Mouse (Mus musculus): ENCODE measurements around the gene Rho. TPM values are rescaled to one million over a fixed set of nuclear protein-coding genes. Genes with fewer than 3 reads are reported as not detected.

Rho gene
- total RNA-seq (2023): not detected

GRCm38 (mm10) chr6:115931639-115932038, at the start of gene Rho:
Rho (plus strand) TSS chr6:115931748.

GRCm38 (mm10) chr6:115944638-115945037, 13.1 kb downstream of the Rho start, which contains the start of gene H1foo:
H1foo (plus strand) TSS chr6:115944938.

Other genes with a start within 250 kb of the Rho start
- 10 to 100 TPM; 47.4 to 54.0 TPM for gene Tmem40, start 169.3 kb upstream of the Rho start, total RNA-seq (2023)
- under 1 TPM; 0.35 to 0.64 TPM for gene Cand2, start 157.2 kb upstream of the Rho start, total RNA-seq (2023)
- gene Rpl32, start 123.0 kb upstream of the Rho start, total RNA-seq (2023): 1,000 to 10,000 TPM in 1 of 2 experiments, 100 to 1,000 TPM in 1; 966 to 1,110 TPM
- gene Efcab12, start 93.3 kb upstream of the Rho start, total RNA-seq (2023): under 1 TPM; 0.13 to 0.44 TPM
- gene Mbd4, start 78.4 kb upstream of the Rho start, total RNA-seq (2023): 1 to 10 TPM; 8.2 to 8.7 TPM
- gene Ift122, start 78.3 kb upstream of the Rho start, total RNA-seq (2023): 1 to 10 TPM; 1.5 to 2.0 TPM
- gene H1foo, start 13.2 kb downstream of the Rho start, total RNA-seq (2023): not detected
- 100 to 1,000 TPM; 119 to 135 TPM for gene Plxnd1, start 63.3 kb downstream of the Rho start, total RNA-seq (2023)